Mouse (Mus musculus): ENCODE data around the gene Fdxacb1. TPM values are rescaled to one million over a fixed set of nuclear protein-coding genes. Genes with fewer than 3 reads are reported as not detected.
A peak's percentile ranks its signal among the peaks of the same experiment; 100 is the strongest.

Gene Fdxacb1
- polyA plus RNA-seq, 1 experiment from 2014 or later, result 7.8 TPM

- no peak overlapping the region for H3K4me2 ChIP-seq (ENCODE audit: low read depth, low read length)
- peak overlapping the region; percentile 49; the same call in 1 of the 2 replicates for H3K27ac ChIP-seq (ENCODE audit: low read length)
- no peaks in the 10 kb centered on the region for H3K27me3 ChIP-seq (ENCODE audit: control insufficient read depth, insufficient read depth, low read depth, low read length)
- no peak for ATAC-seq (ENCODE audit: low read depth)
- no peak overlapping the region for H3K9ac ChIP-seq (ENCODE audit: low read depth, low read length)
- peaks cover 3% of the 10 kb centered on the region; the same call in 1 of the 2 replicates for H3K36me3 ChIP-seq (ENCODE audit: control insufficient read depth, insufficient read depth)
- H3K4me3 ChIP-seq (ENCODE audit: low read depth, low read length), result no peak overlapping the region
- WGBS (ENCODE audit: insufficient replicate concordance), result 90% methylated on average over 5 of the region's 5 CpGs
- H3K9me3 ChIP-seq (replicated peaks; ENCODE audit: control insufficient read depth, low read length), result no peaks in the 10 kb centered on the region
- peaks cover 36% of the 10 kb centered on the region for H3K4me1 ChIP-seq (ENCODE audit: control insufficient read depth, low read depth, low read length)
Observed at GRCm38 (mm10) chr9:50822216-50822615, 54.2 kb downstream of the Fdxacb1 start.

Other genes with a start within 250 kb of the Fdxacb1 start
- 30.1 and 30.5 TPM in 2 replicates for gene Pts, start 239.5 kb upstream of the Fdxacb1 start, polyA plus RNA-seq (2015; fragmentation: Nextera tagmentation; extraction: Ambion mirVana)
- gene Il18, start 213.4 kb upstream of the Fdxacb1 start, polyA plus RNA-seq (2015; fragmentation: Nextera tagmentation; extraction: Ambion mirVana), result 12.0 and 13.3 TPM in 2 replicates
- gene Bco2, start 213.1 kb upstream of the Fdxacb1 start, polyA plus RNA-seq (2015; fragmentation: Nextera tagmentation; extraction: Ambion mirVana), result 0.50 and 0.87 TPM in 2 replicates
- not detected in 2 replicates for gene Tex12, start 206.9 kb upstream of the Fdxacb1 start, polyA plus RNA-seq (2015; fragmentation: Nextera tagmentation; extraction: Ambion mirVana)
- gene Sdhd, start 164.4 kb upstream of the Fdxacb1 start, polyA plus RNA-seq (2015; fragmentation: Nextera tagmentation; extraction: Ambion mirVana), result 308 and 319 TPM in 2 replicates
- gene Timm8b, start 164.3 kb upstream of the Fdxacb1 start, polyA plus RNA-seq (2015; fragmentation: Nextera tagmentation; extraction: Ambion mirVana), result 141 and 164 TPM in 2 replicates
- 0.55 and 0.90 TPM in 2 replicates for gene Pih1d2, start 150.9 kb upstream of the Fdxacb1 start, polyA plus RNA-seq (2015; fragmentation: Nextera tagmentation; extraction: Ambion mirVana)
- gene Nkapd1, start 150.8 kb upstream of the Fdxacb1 start, polyA plus RNA-seq (2015; fragmentation: Nextera tagmentation; extraction: Ambion mirVana), result 5.8 and 5.9 TPM in 2 replicates
- 21.6 and 22.5 TPM in 2 replicates for gene Dlat, start 108.5 kb upstream of the Fdxacb1 start, polyA plus RNA-seq (2015; fragmentation: Nextera tagmentation; extraction: Ambion mirVana)
- gene Dixdc1, start 28.7 kb upstream of the Fdxacb1 start, polyA plus RNA-seq (2015; fragmentation: Nextera tagmentation; extraction: Ambion mirVana), result 2.2 and 2.7 TPM in 2 replicates
- gene 2310030G06Rik, start 21.7 kb upstream of the Fdxacb1 start, polyA plus RNA-seq (2015; fragmentation: Nextera tagmentation; extraction: Ambion mirVana), result 4.6 and 5.2 TPM in 2 replicates
- gene Cryab, start 16.9 kb upstream of the Fdxacb1 start, polyA plus RNA-seq (2015; fragmentation: Nextera tagmentation; extraction: Ambion mirVana), result 9.9 and 16.1 TPM in 2 replicates
- 1.7 and 2.7 TPM in 2 replicates for gene Hspb2, start 15.9 kb upstream of the Fdxacb1 start, polyA plus RNA-seq (2015; fragmentation: Nextera tagmentation; extraction: Ambion mirVana)
- 12.6 and 13.2 TPM in 2 replicates for gene Alg9, start 6.8 kb downstream of the Fdxacb1 start, polyA plus RNA-seq (2015; fragmentation: Nextera tagmentation; extraction: Ambion mirVana)
- 19.6 and 22.6 TPM in 2 replicates for gene 1110032A03Rik, start 7.3 kb downstream of the Fdxacb1 start, polyA plus RNA-seq (2015; fragmentation: Nextera tagmentation; extraction: Ambion mirVana)
- gene Ppp2r1b, start 77.1 kb downstream of the Fdxacb1 start, polyA plus RNA-seq (2015; fragmentation: Nextera tagmentation; extraction: Ambion mirVana), result 59.4 and 63.0 TPM in 2 replicates
- 8.3 and 10.8 TPM in 2 replicates for gene Sik2, start 240.8 kb downstream of the Fdxacb1 start, polyA plus RNA-seq (2015; fragmentation: Nextera tagmentation; extraction: Ambion mirVana)